Mouse (Mus musculus): Measurements from ENCODE around the gene Skap2. TPM values are rescaled to one million over a fixed set of nuclear protein-coding genes. Genes with fewer than 3 reads are reported as not detected.

The Skap2 gene
- 57.1 TPM for polyA plus RNA-seq (2014; fragmentation: Illumina TruSeq; extraction: RNeasy Lipid Tissue Mini Kit (QIAGEN cat#74804); ENCODE audit: insufficient read depth, low read depth, low replicate concordance)

GRCm38 (mm10) chr6:52012409-52013244 is at the start of gene Skap2:
TSS of gene Skap2 (minus strand) at chr6:52012549.

Other genes starting within 250 kb of the Skap2 start
- gene Hoxa1, start 145.8 kb upstream of the Skap2 start, polyA plus RNA-seq (2014; fragmentation: Illumina TruSeq; extraction: RNeasy Lipid Tissue Mini Kit (QIAGEN cat#74804); ENCODE audit: insufficient read depth, low read depth, low replicate concordance) = 1.4 TPM
- 3.1 TPM for gene Hoxa2, start 152.3 kb upstream of the Skap2 start, polyA plus RNA-seq (2014; fragmentation: Illumina TruSeq; extraction: RNeasy Lipid Tissue Mini Kit (QIAGEN cat#74804); ENCODE audit: insufficient read depth, low read depth, low replicate concordance)
- gene 5730596B20Rik, start 164.9 kb upstream of the Skap2 start, polyA plus RNA-seq (2014; fragmentation: Illumina TruSeq; extraction: RNeasy Lipid Tissue Mini Kit (QIAGEN cat#74804); ENCODE audit: insufficient read depth, low read depth, low replicate concordance) = 0.45 TPM
- 5.2 TPM for gene Hoxa4, start 179.2 kb upstream of the Skap2 start, polyA plus RNA-seq (2014; fragmentation: Illumina TruSeq; extraction: RNeasy Lipid Tissue Mini Kit (QIAGEN cat#74804); ENCODE audit: insufficient read depth, low read depth, low replicate concordance)
- gene Hoxa5, start 192.0 kb upstream of the Skap2 start, polyA plus RNA-seq (2014; fragmentation: Illumina TruSeq; extraction: RNeasy Lipid Tissue Mini Kit (QIAGEN cat#74804); ENCODE audit: insufficient read depth, low read depth, low replicate concordance) = 27.9 TPM
- gene Hoxa6, start 196.2 kb upstream of the Skap2 start, polyA plus RNA-seq (2014; fragmentation: Illumina TruSeq; extraction: RNeasy Lipid Tissue Mini Kit (QIAGEN cat#74804); ENCODE audit: insufficient read depth, low read depth, low replicate concordance) = not detected
- 4.2 TPM for gene Hoxa3, start 200.8 kb upstream of the Skap2 start, polyA plus RNA-seq (2014; fragmentation: Illumina TruSeq; extraction: RNeasy Lipid Tissue Mini Kit (QIAGEN cat#74804); ENCODE audit: insufficient read depth, low read depth, low replicate concordance)
- 0.42 TPM for gene Gm28308, start 200.8 kb upstream of the Skap2 start, polyA plus RNA-seq (2014; fragmentation: Illumina TruSeq; extraction: RNeasy Lipid Tissue Mini Kit (QIAGEN cat#74804); ENCODE audit: insufficient read depth, low read depth, low replicate concordance)
- gene Hoxa7, start 209.3 kb upstream of the Skap2 start, polyA plus RNA-seq (2014; fragmentation: Illumina TruSeq; extraction: RNeasy Lipid Tissue Mini Kit (QIAGEN cat#74804); ENCODE audit: insufficient read depth, low read depth, low replicate concordance) = 5.9 TPM
- not detected for gene Hoxa9, start 218.5 kb upstream of the Skap2 start, polyA plus RNA-seq (2014; fragmentation: Illumina TruSeq; extraction: RNeasy Lipid Tissue Mini Kit (QIAGEN cat#74804); ENCODE audit: insufficient read depth, low read depth, low replicate concordance)
- not detected for gene Hoxa10, start 228.3 kb upstream of the Skap2 start, polyA plus RNA-seq (2014; fragmentation: Illumina TruSeq; extraction: RNeasy Lipid Tissue Mini Kit (QIAGEN cat#74804); ENCODE audit: insufficient read depth, low read depth, low replicate concordance)
- not detected for gene Hoxa11, start 233.3 kb upstream of the Skap2 start, polyA plus RNA-seq (2014; fragmentation: Illumina TruSeq; extraction: RNeasy Lipid Tissue Mini Kit (QIAGEN cat#74804); ENCODE audit: insufficient read depth, low read depth, low replicate concordance)
- gene Hoxa13, start 248.3 kb upstream of the Skap2 start, polyA plus RNA-seq (2014; fragmentation: Illumina TruSeq; extraction: RNeasy Lipid Tissue Mini Kit (QIAGEN cat#74804); ENCODE audit: insufficient read depth, low read depth, low replicate concordance) = not detected

All from lung, adult 10 weeks (tissue).